Mouse (Mus musculus): ENCODE data around the gene Dhx40. TPM values are rescaled to one million over a fixed set of nuclear protein-coding genes. Genes with fewer than 3 reads are reported as not detected.
"Not testable (repeated sequence)": the region's sequence is repeated elsewhere in the genome, so short reads cannot be mapped to it uniquely, and the experiment has no call there.

The Dhx40 gene
- total and polyA plus RNA-seq, 2 experiments from 2014 or later, result 12.0 to 12.5 TPM

- Histone ChIP-seq H3K36me3 (ENCODE audit: insufficient read depth, low read length) (no peaks in the 10 kb centered on the region), H3K9ac (replicated peaks; ENCODE audit: low read length) (no peak overlapping the region), H3K9me3 (ENCODE audit: low read length) (no peaks in the 10 kb centered on the region), H3K27ac (no peak overlapping the region), H3K4me2 (ENCODE audit: low read depth, low read length) (no peak overlapping the region), H3K4me1 (ENCODE audit: insufficient read depth, low read length) (no peaks in the 10 kb centered on the region), H3K27me3 (ENCODE audit: insufficient read depth, low read length) (no peaks in the 10 kb centered on the region), H3K4me3 (ENCODE audit: low read length) (no peak overlapping the region)
- no peak for TF ChIP-seq CTCF (IDR thresholded peaks at IDR 0.05; ENCODE audit: low read depth)
- WGBS, result 90% methylated on average over 5 of the region's 5 CpGs
- ATAC-seq (no peak), DNase-seq (ENCODE audit: low spot score) (no peak)
Measured at GRCm38 (mm10) chr11:86741505-86741904, 66.0 kb downstream of the Dhx40 start.

GRCm38 (mm10) chr11:86739470-86739869 lies 68.1 kb downstream of the Dhx40 start:
- Histone ChIP-seq H3K4me1 (ENCODE audit: insufficient read depth, low read length) (no peaks in the 10 kb centered on the region), H3K9ac (replicated peaks; ENCODE audit: low read length) (no peak overlapping the region), H3K4me3 (ENCODE audit: low read length) (no peak overlapping the region), H3K9me3 (ENCODE audit: low read length) (no peaks in the 10 kb centered on the region), H3K4me2 (ENCODE audit: low read depth, low read length) (no peak overlapping the region), H3K27ac (no peak overlapping the region), H3K36me3 (ENCODE audit: insufficient read depth, low read length) (peaks cover 1% of the 10 kb centered on the region; the same call in 1 of the 2 replicates), H3K27me3 (ENCODE audit: insufficient read depth, low read length) (no peaks in the 10 kb centered on the region)
- TF ChIP-seq CTCF (IDR thresholded peaks at IDR 0.05; ENCODE audit: low read depth), result no peak
- ATAC-seq (no peak), DNase-seq (ENCODE audit: low spot score) (no peak)
- 93% methylated on average over 2 of the region's 2 CpGs for WGBS

- Histone ChIP-seq H3K27me3 (ENCODE audit: insufficient read depth, low read length) (no peaks in the 10 kb centered on the region), H3K27ac (no peak overlapping the region), H3K4me3 (ENCODE audit: low read length) (no peak overlapping the region), H3K4me2 (ENCODE audit: low read depth, low read length) (no peak overlapping the region), H3K4me1 (ENCODE audit: insufficient read depth, low read length) (no peaks in the 10 kb centered on the region), H3K9ac (replicated peaks; ENCODE audit: low read length) (no peak overlapping the region), H3K9me3 (ENCODE audit: low read length) (no peaks in the 10 kb centered on the region), H3K36me3 (ENCODE audit: insufficient read depth, low read length) (peaks cover 6% of the 10 kb centered on the region; the same call in 1 of the 2 replicates)
- TF ChIP-seq CTCF (IDR thresholded peaks at IDR 0.05; ENCODE audit: low read depth), result no peak
- ATAC-seq, result no peak
- no peak for DNase-seq (ENCODE audit: low spot score)
- 94% methylated on average over 1 of the region's 1 CpGs for WGBS
Measured at GRCm38 (mm10) chr11:86738956-86739355, 68.6 kb downstream of the Dhx40 start.

- not testable (repeated sequence) for DNase-seq (ENCODE audit: low spot score); H3K9ac ChIP-seq (replicated peaks; ENCODE audit: low read length); H3K4me2 ChIP-seq (ENCODE audit: low read depth, low read length); H3K9me3 ChIP-seq (ENCODE audit: low read length); H3K27me3 ChIP-seq (ENCODE audit: insufficient read depth, low read length); H3K4me3 ChIP-seq (ENCODE audit: low read length); H3K27ac ChIP-seq; H3K4me1 ChIP-seq (ENCODE audit: insufficient read depth, low read length); H3K36me3 ChIP-seq (ENCODE audit: insufficient read depth, low read length); ATAC-seq
- 100% methylated on average over 1 of the region's 1 CpGs for WGBS
Measured at GRCm38 (mm10) chr11:86738308-86738707, 69.2 kb downstream of the Dhx40 start.

- 83% methylated on average over 8 of the region's 8 CpGs for WGBS
- no peak for ATAC-seq
- no peak overlapping the region for H3K4me3 ChIP-seq (ENCODE audit: low read length)
- no peak overlapping the region for H3K27ac ChIP-seq
- TF ChIP-seq CTCF (IDR thresholded peaks at IDR 0.05; ENCODE audit: low read depth), result no peak
- no peaks in the 10 kb centered on the region for H3K4me1 ChIP-seq (ENCODE audit: insufficient read depth, low read length)
- no peaks in the 10 kb centered on the region for H3K9me3 ChIP-seq (ENCODE audit: low read length)
- no peaks in the 10 kb centered on the region for H3K27me3 ChIP-seq (ENCODE audit: insufficient read depth, low read length)
- no peak overlapping the region for H3K4me2 ChIP-seq (ENCODE audit: low read depth, low read length)
- no peak overlapping the region for H3K9ac ChIP-seq (replicated peaks; ENCODE audit: low read length)
- H3K36me3 ChIP-seq (ENCODE audit: insufficient read depth, low read length), result peaks cover 6% of the 10 kb centered on the region; the same call in 1 of the 2 replicates
- no peak for DNase-seq (ENCODE audit: low spot score)
Measured at GRCm38 (mm10) chr11:86737301-86738000, 70.1 kb downstream of the Dhx40 start.

- no peaks in the 10 kb centered on the region for H3K27me3 ChIP-seq (ENCODE audit: insufficient read depth, low read length)
- WGBS, result 92% methylated on average over 4 of the region's 4 CpGs
- H3K9ac ChIP-seq (replicated peaks; ENCODE audit: low read length), result no peak overlapping the region
- no peak for TF ChIP-seq CTCF (IDR thresholded peaks at IDR 0.05; ENCODE audit: low read depth)
- no peak overlapping the region for H3K4me2 ChIP-seq (ENCODE audit: low read depth, low read length)
- H3K4me3 ChIP-seq (ENCODE audit: low read length), result no peak overlapping the region
- no peak overlapping the region for H3K27ac ChIP-seq
- no peak for ATAC-seq
- no peaks in the 10 kb centered on the region for H3K4me1 ChIP-seq (ENCODE audit: insufficient read depth, low read length)
- no peak for DNase-seq (ENCODE audit: low spot score)
- H3K9me3 ChIP-seq (ENCODE audit: low read length), result no peaks in the 10 kb centered on the region
- peaks cover 10% of the 10 kb centered on the region; the same call in 1 of the 2 replicates for H3K36me3 ChIP-seq (ENCODE audit: insufficient read depth, low read length)
Measured at GRCm38 (mm10) chr11:86734993-86735392, 72.6 kb downstream of the Dhx40 start.

- 71% methylated on average over 10 of the region's 10 CpGs for WGBS
- no peak for ATAC-seq
- DNase-seq (ENCODE audit: low spot score), result no peak
- Histone ChIP-seq H3K36me3 (ENCODE audit: insufficient read depth, low read length) (peaks cover 10% of the 10 kb centered on the region; the same call in 1 of the 2 replicates), H3K4me3 (ENCODE audit: low read length) (no peak overlapping the region), H3K4me2 (ENCODE audit: low read depth, low read length) (no peak overlapping the region), H3K9me3 (ENCODE audit: low read length) (no peaks in the 10 kb centered on the region), H3K4me1 (ENCODE audit: insufficient read depth, low read length) (no peaks in the 10 kb centered on the region), H3K27ac (no peak overlapping the region), H3K9ac (replicated peaks; ENCODE audit: low read length) (no peak overlapping the region), H3K27me3 (ENCODE audit: insufficient read depth, low read length) (no peaks in the 10 kb centered on the region)
- TF ChIP-seq CTCF (IDR thresholded peaks at IDR 0.05; ENCODE audit: low read depth), result no peak
Measured at GRCm38 (mm10) chr11:86734241-86734939, 73.2 kb downstream of the Dhx40 start.
